Mouse (Mus musculus) liver, embryonic 13.5 days (tissue): ENCODE measurements around the gene Tph1. TPM values are rescaled to one million over a fixed set of nuclear protein-coding genes. Genes with fewer than 3 reads are reported as not detected.

Experiments
- polyA plus RNA-seq: library from polyadenylated mRNA; unstranded; fragments of >200 nt; fragmentation: Nextera tagmentation; extraction: Ambion mirVana; gene quantifications from 2 replicates; pipeline ENCODE4 v1.2.1, GENCODE M21; 2015

Tph1 gene
- polyA plus RNA-seq, 1 experiment from 2014 or later, result not detected

Other genes starting within 250 kb of the Tph1 start
- gene Sergef, start 32.7 kb downstream of the Tph1 start, polyA plus RNA-seq, result 6.8 and 7.5 TPM in 2 replicates
- gene Saal1, start 38.1 kb upstream of the Tph1 start, polyA plus RNA-seq, result 17.2 and 20.3 TPM in 2 replicates
- gene Saa3, start 43.2 kb upstream of the Tph1 start, polyA plus RNA-seq, result 1.1 and 1.2 TPM in 2 replicates
- gene Saa4, start 60.1 kb upstream of the Tph1 start, polyA plus RNA-seq, result 2.7 and 3.6 TPM in 2 replicates
- gene Saa1, start 70.4 kb upstream of the Tph1 start, polyA plus RNA-seq, result 0.23 TPM in 1 of 2 replicates, not detected in the other
- not detected in 2 replicates for gene Saa2, start 79.3 kb upstream of the Tph1 start, polyA plus RNA-seq
- 5.8 and 8.2 TPM in 2 replicates for gene Hps5, start 123.5 kb upstream of the Tph1 start, polyA plus RNA-seq
- 42.2 and 53.1 TPM in 2 replicates for gene Gtf2h1, start 123.6 kb upstream of the Tph1 start, polyA plus RNA-seq
- gene Ldha, start 168.9 kb upstream of the Tph1 start, polyA plus RNA-seq, result 1,268 and 1,277 TPM in 2 replicates
- gene Ldhc, start 188.7 kb upstream of the Tph1 start, polyA plus RNA-seq, result 0.19 and 0.55 TPM in 2 replicates
- 63.2 and 78.5 TPM in 2 replicates for gene Tsg101, start 247.4 kb upstream of the Tph1 start, polyA plus RNA-seq